Mouse (Mus musculus) limb, embryonic 14.5 days (tissue): ENCODE data around the gene Olfr916. TPM values are rescaled to one million over a fixed set of nuclear protein-coding genes. Genes with fewer than 3 reads are reported as not detected.

Experiments used
- ATAC-seq: fragments of 200-750 bp; cut with Nextera tagmentation; 2 replicates; pipeline ENCODE4 v1.8.0; 2017; ENCODE audit warnings: low read depth, moderate number of reproducible peaks, moderate TSS enrichment; ENCODE audit not compliant: low FRiP score
- DNase-seq: peaks from one replicate; pipeline ENCODE4 v3.0.0-alpha.2; 2015; ENCODE audit warnings: low spot score
- H3K27ac ChIP-seq: fragments of 300-500 bp; sonication (generic); replicated peaks from 2 replicates; pipeline ENCODE4 v1.5.1; 2014; ENCODE audit warnings: low read depth, mild to moderate bottlenecking, low read length, moderate library complexity, mixed read lengths
- H3K27me3 ChIP-seq: fragments of 300-500 bp; sonication (generic); 2 replicates; pipeline ENCODE4 v1.6.1; 2014; ENCODE audit warnings: low read length, mixed read lengths; ENCODE audit not compliant: control insufficient read depth, insufficient read depth
- H3K36me3 ChIP-seq: fragments of 300-500 bp; sonication (generic); 2 replicates; pipeline ENCODE4 v1.6.1; 2014; ENCODE audit warnings: mild to moderate bottlenecking, low read length, moderate library complexity, mixed read lengths; ENCODE audit not compliant: control insufficient read depth, insufficient read depth
- H3K4me1 ChIP-seq: fragments of 300-500 bp; sonication (generic); 2 replicates; pipeline ENCODE4 v1.6.1; 2014; ENCODE audit warnings: antibody characterized with exemption, low read length, mixed read lengths; ENCODE audit not compliant: control insufficient read depth, insufficient read depth
- H3K4me2 ChIP-seq: fragments of 300-500 bp; sonication (generic); replicated peaks from 2 replicates; pipeline ENCODE4 v1.6.1; 2014; ENCODE audit warnings: low read depth, mild to moderate bottlenecking, low read length, moderate library complexity; ENCODE audit not compliant: severe bottlenecking
- H3K4me3 ChIP-seq: fragments of 300-500 bp; sonication (generic); replicated peaks from 2 replicates; pipeline ENCODE4 v1.5.1; 2014; ENCODE audit warnings: low read length
- H3K9ac ChIP-seq: fragments of 300-500 bp; sonication (generic); 2 replicates; pipeline ENCODE4 v1.6.1; 2014; ENCODE audit warnings: mild to moderate bottlenecking, low read depth, low read length, moderate library complexity; ENCODE audit not compliant: severe bottlenecking
- H3K9me3 ChIP-seq: fragments of 300-500 bp; sonication (generic); 2 replicates; pipeline ENCODE4 v1.6.1; 2016; ENCODE audit warnings: low read length; ENCODE audit not compliant: control insufficient read depth
- POLR2A ChIP-seq: fragments of 200-500 bp; IDR thresholded peaks from 2 replicates; pipeline ENCODE4 v1.8.0; 2012; ENCODE audit warnings: inconsistent platforms, mild to moderate bottlenecking, moderate library complexity, borderline replicate concordance; ENCODE audit not compliant: insufficient read depth, insufficient read length; ENCODE audit errors: extremely low read depth
- WGBS: fragments of 180-500 bp; shearing (Covaris S2); extraction: QIAGEN DNeasy Blood & Tissue Kit; methylation state at CpG from one replicate; pipeline ENCODE4 v1.1.7; 2014; 5-methylcytosine and 5-hydroxymethylcytosine counted together
- polyA plus RNA-seq, 2 experiments: library from polyadenylated mRNA; depleted of rRNA in 1 of 2; stranded (reverse) in 1 of 2; unstranded in 1 of 2; fragments of >200 nt; fragmentation: Nextera tagmentation in 1 of 2; extraction: Ambion mirVana in 1 of 2; gene quantifications; 2 replicates each; pipeline versions ENCODE4 v1.2.1 to v1.2.3; 2012 to 2014

The Olfr916 gene
- polyA plus RNA-seq (2012; rRNA removed) (not detected in 2 replicates), polyA plus RNA-seq (2014; fragmentation: Nextera tagmentation; extraction: Ambion mirVana) (not detected in 2 replicates)

DNA sequence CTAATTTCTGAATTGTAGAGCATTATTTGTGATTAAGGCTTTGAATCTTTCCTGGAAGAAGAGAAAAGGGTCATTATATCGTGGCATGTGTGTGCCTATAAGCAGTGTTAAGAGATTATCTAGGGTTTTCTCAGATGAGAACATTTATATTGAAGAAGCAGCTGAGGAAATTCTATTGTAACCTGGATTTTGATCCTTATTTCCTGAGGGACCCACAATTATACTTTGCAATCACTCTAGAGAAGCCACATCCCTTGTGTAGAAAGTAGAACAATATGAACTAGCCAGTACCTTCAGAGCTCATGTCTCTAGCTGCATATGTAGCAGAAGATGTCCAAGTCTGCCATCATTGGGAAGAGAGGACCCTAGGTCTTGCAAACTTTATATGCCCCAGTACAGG lies at the start of gene Olfr916:
Olfr916 (minus strand) TSS at position 101 of the 400 bp plus-strand sequence.
- no peaks in the 10 kb centered on the region for H3K36me3 ChIP-seq
- H3K4me2 ChIP-seq = no peak within 1 kb of the TSS
- WGBS = 71% methylated on average over 1 of the region's 1 CpGs
- no peaks in the 10 kb centered on the region for H3K27me3 ChIP-seq
- no peak for DNase-seq
- no peak for ATAC-seq
- H3K9me3 ChIP-seq = no peaks in the 10 kb centered on the region
- H3K4me1 ChIP-seq = no peaks in the 10 kb centered on the region
- no peak for TF ChIP-seq POLR2A
- no peak within 1 kb of the TSS for H3K27ac ChIP-seq
- no peak within 1 kb of the TSS for H3K4me3 ChIP-seq
- H3K9ac ChIP-seq = no peak within 1 kb of the TSS

DNA sequence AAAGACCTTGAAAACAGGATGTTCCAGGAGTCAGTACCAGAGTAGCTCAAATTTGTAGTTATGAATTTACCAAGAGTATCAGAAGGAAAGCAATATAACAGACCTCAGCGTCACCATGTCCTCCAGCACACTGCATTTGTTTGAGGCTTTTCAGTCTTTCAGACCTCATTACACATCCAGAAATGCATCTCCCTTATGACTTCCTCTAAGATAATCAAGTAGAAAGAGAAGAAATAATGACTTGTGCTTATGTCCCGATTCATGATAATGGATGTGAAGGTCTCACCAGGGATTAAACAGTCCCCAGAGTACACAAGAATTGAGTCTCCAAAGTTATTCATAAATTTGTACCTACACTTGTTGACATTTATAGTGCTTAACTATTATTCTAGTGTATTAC lies 14.8 kb upstream of the Olfr916 start, which contains the start of gene Olfr918:
Olfr918 (minus strand) TSS at position 101 of the 400 bp plus-strand sequence.
- H3K4me2 ChIP-seq = no peak within 1 kb of the TSS
- no peak within 1 kb of the TSS for H3K4me3 ChIP-seq
- 92% methylated on average over 2 of the region's 2 CpGs for WGBS
- DNase-seq (no peak), ATAC-seq (no peak)
- no peak within 1 kb of the TSS for H3K9ac ChIP-seq
- H3K27ac ChIP-seq = no peak within 1 kb of the TSS
- no peaks in the 10 kb centered on the region for H3K27me3 ChIP-seq
- no peaks in the 10 kb centered on the region for H3K36me3 ChIP-seq
- no peaks in the 10 kb centered on the region for H3K9me3 ChIP-seq
- TF ChIP-seq POLR2A = no peak
- H3K4me1 ChIP-seq = no peaks in the 10 kb centered on the region

DNA sequence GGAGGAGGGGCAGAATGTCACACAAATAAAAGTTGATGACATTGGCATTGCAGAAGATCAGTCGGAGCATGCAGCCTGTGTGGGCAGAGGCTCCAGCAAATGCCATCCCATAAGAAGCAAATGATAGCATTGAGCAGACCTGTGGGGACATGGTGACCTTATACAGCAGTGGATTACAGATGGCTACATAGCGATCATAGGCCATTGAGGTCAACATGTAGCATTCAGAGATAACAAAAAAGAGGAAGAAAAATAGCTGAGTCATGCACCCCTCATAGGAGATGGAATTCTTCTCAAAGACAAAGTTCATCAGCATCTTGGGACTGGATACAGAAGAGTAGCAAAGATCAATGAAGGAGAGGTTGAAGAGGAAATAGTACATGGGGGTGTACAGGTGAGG lies 13.2 kb upstream of the Olfr916 start:
- H3K9ac ChIP-seq = no peak overlapping the region
- no peaks in the 10 kb centered on the region for H3K27me3 ChIP-seq
- H3K27ac ChIP-seq = no peak overlapping the region
- TF ChIP-seq POLR2A = no peak
- ATAC-seq (no peak), DNase-seq (no peak)
- H3K36me3 ChIP-seq = no peaks in the 10 kb centered on the region
- no peaks in the 10 kb centered on the region for H3K9me3 ChIP-seq
- H3K4me1 ChIP-seq = no peaks in the 10 kb centered on the region
- no peak overlapping the region for H3K4me3 ChIP-seq
- WGBS = 84% methylated on average over 2 of the region's 2 CpGs
- H3K4me2 ChIP-seq = no peak overlapping the region

DNA sequence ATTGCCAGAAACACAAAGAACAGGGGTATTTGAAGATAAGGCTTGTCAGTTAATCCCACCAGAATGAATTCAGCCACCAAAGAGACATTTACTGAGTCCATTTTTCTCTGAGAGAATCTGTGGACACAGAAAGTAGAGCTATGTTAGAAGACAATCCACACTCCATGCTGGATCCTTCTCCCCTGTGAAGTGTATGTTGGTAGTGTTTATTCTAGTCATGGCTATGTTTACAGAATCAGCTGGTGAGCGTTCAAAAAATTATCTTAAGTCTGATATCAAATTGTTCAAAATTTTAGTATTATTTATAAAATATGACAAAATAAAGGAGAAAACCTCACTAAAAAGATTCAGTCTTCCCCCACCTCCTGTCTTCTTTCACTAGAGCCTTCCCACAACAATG lies 6.1 kb upstream of the Olfr916 start, which contains the start of gene Olfr917:
Olfr917 (minus strand) TSS at position 101 of the 400 bp plus-strand sequence.
- Histone ChIP-seq H3K27ac (no peak within 1 kb of the TSS), H3K36me3 (no peaks in the 10 kb centered on the region), H3K4me3 (no peak within 1 kb of the TSS), H3K9me3 (no peaks in the 10 kb centered on the region), H3K27me3 (no peaks in the 10 kb centered on the region), H3K4me1 (no peaks in the 10 kb centered on the region), H3K9ac (no peak within 1 kb of the TSS), H3K4me2 (no peak within 1 kb of the TSS)
- DNase-seq = no peak
- ATAC-seq = no peak
- no peak for TF ChIP-seq POLR2A
- WGBS = 93% methylated on average over 1 of the region's 1 CpGs

DNA sequence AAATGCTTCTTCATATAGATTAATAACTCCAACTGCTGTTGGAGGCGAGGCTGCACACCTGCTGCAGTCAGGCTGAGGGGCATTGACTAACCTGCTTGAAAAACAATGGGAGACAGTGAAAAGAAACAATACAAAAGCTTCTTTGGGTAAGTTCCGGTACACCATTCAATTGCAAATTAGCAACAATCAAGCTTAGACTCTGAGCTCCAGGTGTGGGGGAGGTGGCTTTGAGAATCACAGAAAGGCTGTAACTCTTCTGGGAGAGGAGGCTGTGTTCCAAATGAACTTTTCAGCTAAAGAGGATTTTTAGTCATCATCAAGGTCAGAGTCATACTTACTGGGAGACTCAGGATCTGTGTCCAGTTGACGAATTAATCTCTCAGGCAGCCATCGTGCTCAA lies 27.3 kb downstream of the Olfr916 start:
- WGBS = 84% methylated on average over 4 of the region's 4 CpGs
- no peaks in the 10 kb centered on the region for H3K36me3 ChIP-seq
- no peak for DNase-seq
- no peaks in the 10 kb centered on the region for H3K9me3 ChIP-seq
- TF ChIP-seq POLR2A = no peak
- H3K9ac ChIP-seq = no peak overlapping the region
- H3K4me1 ChIP-seq = no peaks in the 10 kb centered on the region
- ATAC-seq = no peak
- H3K27ac ChIP-seq = no peak overlapping the region
- H3K27me3 ChIP-seq = no peaks in the 10 kb centered on the region
- H3K4me3 ChIP-seq = no peak overlapping the region
- H3K4me2 ChIP-seq = no peak overlapping the region

Other genes starting within 250 kb of the Olfr916 start
- not detected in 2 replicates for gene Olfr901, start 230.4 kb downstream of the Olfr916 start, polyA plus RNA-seq (2012; rRNA removed)
- gene Olfr901, start 230.4 kb downstream of the Olfr916 start, polyA plus RNA-seq (2014; fragmentation: Nextera tagmentation; extraction: Ambion mirVana) = not detected in 2 replicates
- not detected in 2 replicates for gene Olfr902, start 212.2 kb downstream of the Olfr916 start, polyA plus RNA-seq (2012; rRNA removed)
- gene Olfr902, start 212.2 kb downstream of the Olfr916 start, polyA plus RNA-seq (2014; fragmentation: Nextera tagmentation; extraction: Ambion mirVana) = not detected in 2 replicates
- not detected in 2 replicates for gene Olfr904, start 196.7 kb downstream of the Olfr916 start, polyA plus RNA-seq (2012; rRNA removed)
- gene Olfr904, start 196.7 kb downstream of the Olfr916 start, polyA plus RNA-seq (2014; fragmentation: Nextera tagmentation; extraction: Ambion mirVana) = not detected in 2 replicates
- not detected in 2 replicates for gene Olfr905, start 188.8 kb downstream of the Olfr916 start, polyA plus RNA-seq (2012; rRNA removed)
- gene Olfr905, start 188.8 kb downstream of the Olfr916 start, polyA plus RNA-seq (2014; fragmentation: Nextera tagmentation; extraction: Ambion mirVana) = not detected in 2 replicates
- gene Olfr906, start 172.8 kb downstream of the Olfr916 start, polyA plus RNA-seq (2012; rRNA removed) = not detected in 2 replicates
- not detected in 2 replicates for gene Olfr906, start 172.8 kb downstream of the Olfr916 start, polyA plus RNA-seq (2014; fragmentation: Nextera tagmentation; extraction: Ambion mirVana)
- gene Olfr907, start 164.1 kb downstream of the Olfr916 start, polyA plus RNA-seq (2012; rRNA removed) = not detected in 2 replicates
- gene Olfr907, start 164.1 kb downstream of the Olfr916 start, polyA plus RNA-seq (2014; fragmentation: Nextera tagmentation; extraction: Ambion mirVana) = not detected in 2 replicates
- not detected in 2 replicates for gene Olfr911-ps1, start 138.3 kb downstream of the Olfr916 start, polyA plus RNA-seq (2012; rRNA removed)
- gene Olfr911-ps1, start 138.3 kb downstream of the Olfr916 start, polyA plus RNA-seq (2014; fragmentation: Nextera tagmentation; extraction: Ambion mirVana) = not detected in 2 replicates
- gene Olfr910, start 122.0 kb downstream of the Olfr916 start, polyA plus RNA-seq (2012; rRNA removed) = not detected in 2 replicates
- not detected in 2 replicates for gene Olfr910, start 122.0 kb downstream of the Olfr916 start, polyA plus RNA-seq (2014; fragmentation: Nextera tagmentation; extraction: Ambion mirVana)
- gene Olfr912, start 79.7 kb downstream of the Olfr916 start, polyA plus RNA-seq (2012; rRNA removed) = not detected in 2 replicates
- not detected in 2 replicates for gene Olfr912, start 79.7 kb downstream of the Olfr916 start, polyA plus RNA-seq (2014; fragmentation: Nextera tagmentation; extraction: Ambion mirVana)
- gene Olfr913, start 67.1 kb downstream of the Olfr916 start, polyA plus RNA-seq (2012; rRNA removed) = not detected in 2 replicates
- gene Olfr913, start 67.1 kb downstream of the Olfr916 start, polyA plus RNA-seq (2014; fragmentation: Nextera tagmentation; extraction: Ambion mirVana) = not detected in 2 replicates
- not detected in 2 replicates for gene Olfr914, start 54.8 kb downstream of the Olfr916 start, polyA plus RNA-seq (2012; rRNA removed)
- not detected in 2 replicates for gene Olfr914, start 54.8 kb downstream of the Olfr916 start, polyA plus RNA-seq (2014; fragmentation: Nextera tagmentation; extraction: Ambion mirVana)
- gene Olfr917, start 6.0 kb upstream of the Olfr916 start, polyA plus RNA-seq (2012; rRNA removed) = not detected in 2 replicates
- not detected in 2 replicates for gene Olfr917, start 6.0 kb upstream of the Olfr916 start, polyA plus RNA-seq (2014; fragmentation: Nextera tagmentation; extraction: Ambion mirVana)
- gene Olfr918, start 14.7 kb upstream of the Olfr916 start, polyA plus RNA-seq (2012; rRNA removed) = not detected in 2 replicates
- not detected in 2 replicates for gene Olfr918, start 14.7 kb upstream of the Olfr916 start, polyA plus RNA-seq (2014; fragmentation: Nextera tagmentation; extraction: Ambion mirVana)
- gene Olfr919, start 43.8 kb upstream of the Olfr916 start, polyA plus RNA-seq (2012; rRNA removed) = not detected in 2 replicates
- gene Olfr919, start 43.8 kb upstream of the Olfr916 start, polyA plus RNA-seq (2014; fragmentation: Nextera tagmentation; extraction: Ambion mirVana) = not detected in 2 replicates
- gene Vwa5a, start 58.4 kb upstream of the Olfr916 start, polyA plus RNA-seq (2012; rRNA removed) = 19.1 and 20.6 TPM in 2 replicates
- 26.2 and 28.6 TPM in 2 replicates for gene Vwa5a, start 58.4 kb upstream of the Olfr916 start, polyA plus RNA-seq (2014; fragmentation: Nextera tagmentation; extraction: Ambion mirVana)
- 0.09 and 0.10 TPM in 2 replicates for gene Olfr920, start 92.4 kb upstream of the Olfr916 start, polyA plus RNA-seq (2012; rRNA removed)
- 0.03 and 0.07 TPM in 2 replicates for gene Olfr920, start 92.4 kb upstream of the Olfr916 start, polyA plus RNA-seq (2014; fragmentation: Nextera tagmentation; extraction: Ambion mirVana)
- gene Olfr921, start 113.2 kb upstream of the Olfr916 start, polyA plus RNA-seq (2012; rRNA removed) = 0.09 TPM in 1 of 2 replicates, not detected in the other
- gene Olfr921, start 113.2 kb upstream of the Olfr916 start, polyA plus RNA-seq (2014; fragmentation: Nextera tagmentation; extraction: Ambion mirVana) = not detected in 2 replicates
- gene Olfr922, start 154.7 kb upstream of the Olfr916 start, polyA plus RNA-seq (2012; rRNA removed) = not detected in 2 replicates
- gene Olfr922, start 154.7 kb upstream of the Olfr916 start, polyA plus RNA-seq (2014; fragmentation: Nextera tagmentation; extraction: Ambion mirVana) = not detected in 2 replicates
- not detected in 2 replicates for gene Olfr923, start 166.7 kb upstream of the Olfr916 start, polyA plus RNA-seq (2012; rRNA removed)
- not detected in 2 replicates for gene Olfr923, start 166.7 kb upstream of the Olfr916 start, polyA plus RNA-seq (2014; fragmentation: Nextera tagmentation; extraction: Ambion mirVana)
- gene Olfr924, start 184.6 kb upstream of the Olfr916 start, polyA plus RNA-seq (2012; rRNA removed) = not detected in 2 replicates
- gene Olfr924, start 184.6 kb upstream of the Olfr916 start, polyA plus RNA-seq (2014; fragmentation: Nextera tagmentation; extraction: Ambion mirVana) = not detected in 2 replicates
- gene Olfr26, start 195.2 kb upstream of the Olfr916 start, polyA plus RNA-seq (2012; rRNA removed) = not detected in 2 replicates
- gene Olfr26, start 195.2 kb upstream of the Olfr916 start, polyA plus RNA-seq (2014; fragmentation: Nextera tagmentation; extraction: Ambion mirVana) = not detected in 2 replicates
- not detected in 2 replicates for gene Olfr926, start 217.3 kb upstream of the Olfr916 start, polyA plus RNA-seq (2012; rRNA removed)
- not detected in 2 replicates for gene Olfr926, start 217.3 kb upstream of the Olfr916 start, polyA plus RNA-seq (2014; fragmentation: Nextera tagmentation; extraction: Ambion mirVana)